Mouse (Mus musculus): ENCODE measurements at regions not wholly inside any gene's neighbourhood (a gene's known extent, or its start where the extent isn't known, plus 50 kb on each side); places are given as distances from the start of the nearest gene placed in this dataset.

- TF ChIP-seq ELF1 (IDR thresholded peaks at IDR 0.05; ENCODE audit: low read depth, low read length) = no peak
- no peak for TF ChIP-seq USF2 (conservative IDR thresholded peaks at IDR 0.05; ENCODE audit: low read depth, low read length)
- no peak for TF ChIP-seq CTCF (conservative IDR thresholded peaks at IDR 0.05 in 1 of 2, IDR thresholded peaks at IDR 0.05 in 1 of 2; ENCODE audit: low read depth in 2 of 2, low read length in 2 of 2)
- no peak for TF ChIP-seq MAFK (IDR thresholded peaks at IDR 0.05; ENCODE audit: insufficient replicate concordance, low read length)
- no peak for TF ChIP-seq RAD21 (IDR thresholded peaks at IDR 0.05; ENCODE audit: low read depth, low read length)
- no peak for TF ChIP-seq UBTF (IDR thresholded peaks at IDR 0.05; ENCODE audit: low read depth, low read length)
- TF ChIP-seq EP300 (IDR thresholded peaks at IDR 0.05; ENCODE audit: low read length) = no peak
- TF ChIP-seq MYC (IDR thresholded peaks at IDR 0.05; ENCODE audit: low read depth, low read length) = no peak
- no peak for TF ChIP-seq SMC3 (IDR thresholded peaks at IDR 0.05; ENCODE audit: low read depth, low read length)
- no peak for TF ChIP-seq CHD2 (IDR thresholded peaks at IDR 0.05; ENCODE audit: low read length)
- no peak for TF ChIP-seq HCFC1 (IDR thresholded peaks at IDR 0.05; ENCODE audit: low read depth, low read length)
- TF ChIP-seq ZMIZ1 (IDR thresholded peaks at IDR 0.05; ENCODE audit: low read depth, low read length) = no peak
Measured at GRCm38 (mm10) chr3:140645785-140646388, 566.3 kb downstream of the Pdha2 start.

All from CH12.LX (cell line).